Mouse (Mus musculus) CD4-positive helper T cell, adult 2 months (primary cell): ENCODE results near the gene Scml4.
A peak's percentile ranks its signal among the peaks of the same experiment; 100 is the strongest.

ENCODE experiments used
- DNase-seq: peaks from one replicate; pipeline ENCODE4 v3.0.0-alpha.2; 2012; ENCODE audit warnings: low read depth, missing footprints, low spot score

The Scml4 gene

GRCm38 (mm10) chr10:42951078-42952045, 91.2 kb downstream of the Scml4 start:
- no peak for DNase-seq

GRCm38 (mm10) chr10:42952046-42952420, 91.9 kb downstream of the Scml4 start:
- DNase-seq, result no peak

GRCm38 (mm10) chr10:42953601-42954000, 93.4 kb downstream of the Scml4 start:
- no peak for DNase-seq

- no peak for DNase-seq
Observed at GRCm38 (mm10) chr10:42955205-42955604, 95.0 kb downstream of the Scml4 start.

- DNase-seq, result peak; percentile 56
Observed at GRCm38 (mm10) chr10:42957881-42958651, 97.9 kb downstream of the Scml4 start.

GRCm38 (mm10) chr10:42958686-42959085, 98.5 kb downstream of the Scml4 start:
- no peak for DNase-seq

GRCm38 (mm10) chr10:42961771-42962170, 101.6 kb downstream of the Scml4 start:
- no peak for DNase-seq

GRCm38 (mm10) chr10:42962181-42962601, 102.0 kb downstream of the Scml4 start:
- peak; percentile 66 for DNase-seq

- DNase-seq, result peak; percentile 73
Observed at GRCm38 (mm10) chr10:42962655-42963054, 102.5 kb downstream of the Scml4 start.

- DNase-seq, result no peak
Observed at GRCm38 (mm10) chr10:42963061-42963460, 102.9 kb downstream of the Scml4 start.

GRCm38 (mm10) chr10:42968332-42968731, 108.2 kb downstream of the Scml4 start:
- no peak for DNase-seq

GRCm38 (mm10) chr10:42972504-42973172, 112.5 kb downstream of the Scml4 start:
- DNase-seq, result peak; percentile 46

- DNase-seq, result no peak
Observed at GRCm38 (mm10) chr10:42973537-42973936, 113.4 kb downstream of the Scml4 start.

GRCm38 (mm10) chr10:42976577-42976976, 116.4 kb downstream of the Scml4 start:
- no peak for DNase-seq

- DNase-seq, result no peak
Observed at GRCm38 (mm10) chr10:42978346-42978745, 118.2 kb downstream of the Scml4 start.

GRCm38 (mm10) chr10:42980999-42981757, 121.0 kb downstream of the Scml4 start:
- no peak for DNase-seq

- DNase-seq, result no peak
Observed at GRCm38 (mm10) chr10:42984886-42985285, 124.7 kb downstream of the Scml4 start.

- peak; percentile 38 for DNase-seq
Observed at GRCm38 (mm10) chr10:42987594-42988052, 127.5 kb downstream of the Scml4 start.

GRCm38 (mm10) chr10:42988627-42989026, 128.5 kb downstream of the Scml4 start:
- no peak for DNase-seq

- DNase-seq, result peak; percentile 77
Observed at GRCm38 (mm10) chr10:42989910-42990309, 129.7 kb downstream of the Scml4 start.

GRCm38 (mm10) chr10:42991018-42991417, 130.8 kb downstream of the Scml4 start:
- DNase-seq, result no peak
